Mouse (Mus musculus) bone marrow macrophage, adult 2 months (primary cell): Measurements from ENCODE around the gene Gm20388.

Source experiments
- CTCF ChIP-seq: IDR thresholded peaks from 2 replicates; pipeline ENCODE4 v1.5.1; 2012; ENCODE audit warnings: low read depth, mild to moderate bottlenecking, low read length, moderate library complexity
- POLR2A ChIP-seq: IDR thresholded peaks from 2 replicates; pipeline ENCODE4 v1.6.1; 2012; ENCODE audit warnings: mild to moderate bottlenecking, low read depth, low read length, borderline replicate concordance

DNA sequence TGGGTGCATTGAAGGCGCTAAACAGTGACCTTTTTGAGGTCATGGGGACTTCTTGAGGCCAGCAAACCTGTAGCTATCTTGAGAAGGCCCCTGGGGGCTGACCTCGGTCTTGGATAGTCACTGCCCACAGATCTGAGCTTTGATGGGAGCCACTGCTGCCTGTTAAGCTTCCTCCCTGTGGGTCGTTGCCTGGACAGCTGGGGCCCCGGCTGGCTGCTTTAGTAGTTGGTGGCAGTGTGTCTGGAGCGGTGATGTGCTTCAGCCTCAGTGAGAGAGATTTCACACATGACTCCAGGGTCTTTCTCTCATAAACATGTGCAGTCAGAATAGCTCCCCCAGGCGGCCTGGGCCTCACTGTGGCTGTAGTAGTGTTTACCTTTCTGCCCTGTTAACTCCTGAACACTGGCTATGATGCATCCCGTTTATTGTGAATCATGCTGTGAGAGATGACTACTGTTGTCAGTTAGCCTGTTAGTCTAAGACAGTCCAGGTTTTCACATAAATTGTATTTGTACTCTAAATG is 2100.5 kb downstream of the Gm20388 start:
- no peak for TF ChIP-seq CTCF
- no peak for TF ChIP-seq POLR2A
